In genomic region chr11:27672436-27672835, GRCm38 (mm10) we compare ENCODE assay signal across 28 mouse cellular contexts.
"Had no signal": no experiment of that assay in that cellular context is flagged by ENCODE, and none has a peak within 500 bp of the region (broad histone marks: within the 10 kb centered on the region; RNA-seq: fewer than 3 reads in every experiment).

No protein-coding gene starts in this region.

- H3K9ac ChIP-seq: embryonic facial prominence, embryonic 12.5 days; embryonic facial prominence, embryonic 13.5 days; embryonic facial prominence, embryonic 15.5 days; forebrain, embryonic 12.5 days; forebrain, embryonic 13.5 days; forebrain, embryonic 15.5 days; forebrain, postnatal 0 days had no signal

- H3K9me3 ChIP-seq: embryonic facial prominence, embryonic 10.5 days; embryonic facial prominence, embryonic 12.5 days; embryonic facial prominence, embryonic 13.5 days; embryonic facial prominence, embryonic 15.5 days; forebrain, embryonic 10.5 days; forebrain, embryonic 12.5 days; forebrain, embryonic 13.5 days; forebrain, embryonic 15.5 days had no signal

- H3K36me3 ChIP-seq: embryonic facial prominence, embryonic 10.5 days; embryonic facial prominence, embryonic 12.5 days; embryonic facial prominence, embryonic 13.5 days; embryonic facial prominence, embryonic 15.5 days; forebrain, embryonic 10.5 days; forebrain, embryonic 12.5 days; forebrain, embryonic 15.5 days had no signal

- H3K4me2 ChIP-seq: embryonic facial prominence, embryonic 12.5 days; embryonic facial prominence, embryonic 13.5 days; embryonic facial prominence, embryonic 15.5 days; forebrain, embryonic 12.5 days; forebrain, embryonic 13.5 days; forebrain, embryonic 15.5 days had no signal

- DNase-seq: cerebellum, adult 8-10 months; cerebellum, adult 9-10 months; cerebellum, adult 9-11 months; cerebellum, postnatal 10 days; cerebellum, postnatal 14 days; cerebellum, postnatal 25 days; cerebellum, postnatal 36 days; embryo, embryonic 11 days; forebrain, postnatal 0 days; gastrocnemius, adult 2 months; gastrocnemius, postnatal 10 days; gastrocnemius, postnatal 14 days; gastrocnemius, postnatal 25 days; gastrocnemius, postnatal 36 days; heart, adult 11 months; heart, adult 18-20 months; heart, adult 2 months had no signal

- H3K27ac ChIP-seq: embryonic facial prominence, embryonic 10.5 days; embryonic facial prominence, embryonic 12.5 days; embryonic facial prominence, embryonic 13.5 days; embryonic facial prominence, embryonic 15.5 days; forebrain, embryonic 10.5 days; forebrain, embryonic 12.5 days; forebrain, embryonic 13.5 days; forebrain, embryonic 15.5 days; gastrocnemius, adult 2 months; heart, adult 2 months had no signal

- ATAC-seq: forebrain, embryonic 13.5 days; forebrain, embryonic 14.5 days; forebrain, embryonic 15.5 days; forebrain, embryonic 16.5 days; forebrain, postnatal 0 days had no signal

- H3K4me1 ChIP-seq: embryonic facial prominence, embryonic 10.5 days; embryonic facial prominence, embryonic 12.5 days; embryonic facial prominence, embryonic 13.5 days; embryonic facial prominence, embryonic 15.5 days; forebrain, embryonic 10.5 days; forebrain, embryonic 12.5 days; forebrain, embryonic 13.5 days; forebrain, embryonic 15.5 days had no signal

- H3K27me3 ChIP-seq: embryonic facial prominence, embryonic 12.5 days; embryonic facial prominence, embryonic 13.5 days; embryonic facial prominence, embryonic 15.5 days; forebrain, embryonic 12.5 days; forebrain, embryonic 13.5 days; forebrain, embryonic 15.5 days had no signal

- H3K4me3 ChIP-seq: embryonic facial prominence, embryonic 10.5 days; embryonic facial prominence, embryonic 12.5 days; embryonic facial prominence, embryonic 13.5 days; embryonic facial prominence, embryonic 15.5 days; erythroblast, embryonic 14.5 days; forebrain, embryonic 10.5 days; forebrain, embryonic 12.5 days; forebrain, embryonic 13.5 days; forebrain, embryonic 15.5 days; gastrocnemius, adult 2 months; heart, adult 2 months had no signal
